Mouse (Mus musculus): Measurements from ENCODE around the gene Stk33.
A peak's percentile ranks its signal among the peaks of the same experiment; 100 is the strongest.

Gene Stk33

GRCm38 (mm10) chr7:109357877-109358276, 81.0 kb downstream of the Stk33 start:
- no peak for DNase-seq (ENCODE audit: low read depth)

DNA sequence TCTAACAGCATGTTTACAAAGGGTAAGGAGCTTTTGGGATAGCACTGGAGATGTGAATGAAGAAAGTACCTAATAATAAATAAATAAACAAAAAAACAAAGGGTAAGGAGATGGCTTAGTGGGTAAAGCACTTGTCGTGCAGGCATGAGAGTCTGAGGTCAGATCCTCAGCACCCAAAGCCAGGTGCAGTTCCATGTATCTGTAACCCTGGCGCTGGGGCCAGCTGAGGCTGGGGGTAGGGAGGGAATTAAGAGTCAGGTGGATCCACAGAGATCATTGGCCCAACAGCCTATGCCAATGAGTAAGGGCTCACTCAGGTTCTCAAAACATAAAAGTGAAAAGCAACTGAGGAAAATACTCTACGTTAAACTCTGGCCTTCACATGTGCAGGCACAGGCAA, 91.6 kb downstream of the Stk33 start:
- DNase-seq (ENCODE audit: low read depth), result no peak

DNA sequence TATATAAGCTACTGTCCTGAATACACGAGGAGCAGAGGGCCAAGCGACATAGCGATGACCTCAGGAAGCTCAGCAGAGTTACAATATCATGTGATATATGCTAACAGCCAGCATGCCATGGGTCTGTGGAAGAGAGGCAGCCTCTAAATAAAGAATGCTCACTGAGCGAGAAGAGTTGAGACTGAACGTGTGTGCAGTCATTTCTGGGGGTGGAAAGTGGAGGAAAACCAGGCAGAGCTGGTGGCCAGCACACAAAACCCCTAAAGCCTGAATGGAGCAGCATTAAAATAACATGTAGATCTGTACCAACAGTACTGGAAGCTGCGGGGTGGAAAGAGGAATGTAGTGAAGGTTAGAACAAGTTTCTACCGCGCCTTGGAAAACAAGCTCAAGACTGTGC, 107.2 kb downstream of the Stk33 start:
- no peak for DNase-seq (ENCODE audit: low read depth)

GRCm38 (mm10) chr7:109328772-109329171, 110.1 kb downstream of the Stk33 start:
- DNase-seq (ENCODE audit: low read depth), result no peak

DNA sequence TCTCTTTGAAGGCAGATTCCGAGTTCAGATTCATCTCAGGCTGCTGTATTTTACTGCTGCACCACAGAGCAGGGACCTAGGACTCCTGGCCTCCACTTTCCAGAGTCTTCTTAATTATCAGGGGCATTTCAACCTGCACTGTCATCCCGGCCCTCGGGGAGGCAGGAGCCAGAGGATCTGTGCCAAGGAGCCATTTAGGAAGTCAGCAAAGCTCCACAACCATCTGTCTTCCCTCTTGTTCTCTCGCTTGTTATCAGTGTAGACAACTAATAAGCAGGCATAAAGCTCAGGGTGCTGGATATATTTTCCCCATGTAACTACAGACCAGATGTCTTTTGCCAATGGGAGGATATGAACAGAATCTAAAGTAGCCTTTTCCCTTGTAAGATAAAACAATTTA, 112.1 kb downstream of the Stk33 start:
- no peak for DNase-seq (ENCODE audit: low read depth)

DNA sequence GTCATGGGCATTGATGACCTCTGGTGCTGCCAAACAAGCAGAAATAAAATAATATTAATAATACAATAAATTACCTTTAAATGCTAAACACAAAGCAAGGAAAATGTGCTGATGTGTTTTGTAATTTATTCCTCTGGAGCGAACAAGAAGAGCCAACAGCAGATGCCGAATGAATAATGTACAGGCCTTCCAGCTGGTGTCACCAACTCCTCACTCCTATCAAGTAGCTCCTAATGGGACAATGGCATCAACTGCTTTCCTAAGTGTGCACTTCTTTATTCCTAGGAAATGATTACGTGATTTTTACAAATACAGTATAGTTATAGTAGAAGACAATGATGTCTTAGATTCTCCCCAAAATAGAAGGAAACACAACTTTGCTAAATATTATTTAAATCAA, 113.2 kb downstream of the Stk33 start:
- no peak for DNase-seq (ENCODE audit: low read depth)

DNA sequence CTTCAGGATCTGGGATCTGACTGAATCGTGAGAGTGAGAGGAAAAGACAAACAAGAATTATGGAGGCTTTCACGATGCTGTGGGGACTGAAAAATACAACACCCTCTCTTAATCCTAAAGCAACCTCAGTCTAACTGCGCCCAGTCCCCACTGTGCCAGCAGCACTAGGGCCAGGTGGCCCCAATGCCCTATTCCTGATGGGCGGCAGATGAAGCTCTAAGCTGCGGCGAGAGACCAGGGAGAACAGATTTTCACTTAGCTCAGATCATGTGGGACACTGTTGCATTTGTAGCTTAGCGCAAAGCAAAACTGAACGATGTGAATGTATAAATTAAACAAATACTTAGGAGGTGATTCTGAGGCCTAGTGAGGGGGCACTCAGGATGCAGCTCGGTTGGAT, 113.7 kb downstream of the Stk33 start:
- DNase-seq (ENCODE audit: low read depth), result no peak

GRCm38 (mm10) chr7:109309506-109309905, 129.4 kb downstream of the Stk33 start:
- DNase-seq (ENCODE audit: low read depth), result no peak

DNA sequence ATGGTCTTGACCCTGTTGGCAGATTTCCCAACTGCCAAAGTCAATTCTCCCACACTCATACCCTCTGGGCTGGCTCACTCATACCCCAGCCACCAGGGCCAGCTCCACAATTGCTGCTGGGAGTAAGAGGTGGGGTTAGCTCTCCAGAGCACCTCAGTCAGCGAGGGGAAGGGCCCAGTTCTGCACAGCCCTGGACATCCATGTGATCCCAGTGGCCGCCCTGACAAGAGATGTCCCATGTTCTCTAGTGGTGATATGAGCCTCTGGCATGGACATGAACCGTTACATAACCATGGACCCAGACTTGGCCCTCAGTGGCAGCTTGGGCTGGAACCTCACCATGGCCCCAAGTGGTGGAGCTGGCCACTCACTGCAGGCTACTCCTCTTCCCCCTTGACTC, 143.1 kb downstream of the Stk33 start:
- no peak for DNase-seq (ENCODE audit: low read depth)

GRCm38 (mm10) chr7:109295351-109295750, 143.5 kb downstream of the Stk33 start:
- DNase-seq (ENCODE audit: low read depth), result no peak

DNA sequence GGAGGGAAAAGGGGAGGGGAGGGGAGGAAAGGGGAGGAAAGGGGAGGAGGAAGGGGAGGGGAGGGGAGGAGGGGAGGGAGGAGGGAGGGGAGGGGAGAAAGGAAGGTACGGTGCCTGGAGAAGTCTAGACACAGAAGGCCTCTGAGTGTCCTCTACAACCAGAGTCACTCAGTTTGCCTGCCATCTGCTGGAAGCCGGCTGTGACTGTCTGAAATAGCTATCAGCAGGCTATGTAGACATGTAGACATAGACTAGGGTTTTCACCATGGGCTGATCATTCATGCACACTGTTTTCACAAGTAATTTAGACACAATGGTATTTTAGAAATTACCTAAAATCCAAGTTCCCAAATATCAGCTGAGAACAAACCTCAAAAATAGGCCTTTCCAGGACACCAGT, 148.4 kb downstream of the Stk33 start:
- DNase-seq (ENCODE audit: low read depth), result no peak

DNA sequence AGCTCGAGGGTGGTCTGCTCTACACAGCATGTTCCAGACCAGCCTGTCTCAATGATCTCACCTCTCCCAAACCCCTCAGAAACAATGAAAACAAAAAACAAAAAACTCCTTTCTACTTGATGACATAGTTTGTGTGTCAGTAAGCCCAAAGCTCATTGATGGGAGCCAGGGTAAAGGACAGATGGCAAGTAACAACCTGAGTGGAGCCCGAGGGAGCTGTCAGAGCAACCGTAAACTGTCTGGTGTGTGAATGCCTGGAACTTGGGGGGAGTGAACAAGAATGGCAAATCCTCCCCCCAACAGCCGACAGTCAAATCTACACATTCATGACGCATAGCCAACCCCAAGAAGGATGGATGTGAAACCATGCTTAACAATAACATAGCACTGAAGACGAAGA, 149.8 kb downstream of the Stk33 start:
- no peak for DNase-seq (ENCODE audit: low read depth)

- no peak for DNase-seq (ENCODE audit: low read depth)
Observed at GRCm38 (mm10) chr7:109282106-109282505, 156.8 kb downstream of the Stk33 start.

- no peak for DNase-seq (ENCODE audit: low read depth)
Observed at GRCm38 (mm10) chr7:109276622-109277021, 162.3 kb downstream of the Stk33 start.

- DNase-seq (ENCODE audit: low read depth), result no peak
Observed at GRCm38 (mm10) chr7:109275901-109276300, 163.0 kb downstream of the Stk33 start.

- DNase-seq (ENCODE audit: low read depth), result no peak
Observed at GRCm38 (mm10) chr7:109275151-109275550, 163.7 kb downstream of the Stk33 start.

- DNase-seq (ENCODE audit: low read depth), result no peak
Observed at GRCm38 (mm10) chr7:109274289-109274688, 164.6 kb downstream of the Stk33 start.

- no peak for DNase-seq (ENCODE audit: low read depth)
Observed at GRCm38 (mm10) chr7:109269046-109269445, 169.8 kb downstream of the Stk33 start.

DNA sequence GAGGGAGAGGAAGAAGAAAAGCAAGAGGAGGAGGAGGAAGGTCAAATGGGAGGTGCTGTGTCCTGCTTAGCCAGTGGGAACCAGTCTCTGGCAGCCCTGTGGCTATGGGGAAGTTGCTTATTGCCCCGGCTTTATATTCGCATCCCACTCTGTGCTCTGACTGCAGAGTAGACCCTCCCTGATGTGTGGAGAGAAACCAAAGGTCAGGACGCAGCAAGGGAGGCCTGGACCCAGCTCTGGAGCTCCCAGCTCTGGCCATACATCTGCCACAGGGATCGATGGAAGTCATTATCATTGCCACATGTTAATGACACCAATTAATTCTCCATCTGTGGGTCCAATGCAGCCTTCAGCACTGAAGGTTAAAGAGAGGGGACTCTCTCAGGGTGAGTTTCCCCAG, 171.5 kb downstream of the Stk33 start:
- DNase-seq (ENCODE audit: low read depth), result no peak

DNA sequence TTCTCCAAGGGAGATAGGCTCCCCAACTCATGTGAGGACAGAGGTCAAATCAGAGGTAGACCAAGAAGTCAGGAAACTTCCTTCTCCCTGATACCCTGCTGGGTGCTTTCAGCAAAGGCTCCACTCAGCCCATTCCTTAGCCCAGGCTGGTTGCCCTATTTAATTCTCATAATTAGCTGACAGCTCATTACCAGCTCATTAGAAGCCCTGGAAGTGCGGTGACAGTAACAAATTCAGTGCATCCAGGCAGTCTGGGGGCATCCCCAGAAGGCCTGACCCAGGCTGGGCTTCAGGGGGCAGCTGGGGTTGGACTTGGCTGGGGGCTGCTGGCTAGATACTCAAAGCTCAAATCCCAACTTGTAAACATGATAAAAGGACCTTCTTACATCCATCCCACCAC, 172.7 kb downstream of the Stk33 start:
- DNase-seq (ENCODE audit: low read depth), result no peak

GRCm38 (mm10) chr7:109265606-109266005, 173.3 kb downstream of the Stk33 start:
- no peak for DNase-seq (ENCODE audit: low read depth)

DNA sequence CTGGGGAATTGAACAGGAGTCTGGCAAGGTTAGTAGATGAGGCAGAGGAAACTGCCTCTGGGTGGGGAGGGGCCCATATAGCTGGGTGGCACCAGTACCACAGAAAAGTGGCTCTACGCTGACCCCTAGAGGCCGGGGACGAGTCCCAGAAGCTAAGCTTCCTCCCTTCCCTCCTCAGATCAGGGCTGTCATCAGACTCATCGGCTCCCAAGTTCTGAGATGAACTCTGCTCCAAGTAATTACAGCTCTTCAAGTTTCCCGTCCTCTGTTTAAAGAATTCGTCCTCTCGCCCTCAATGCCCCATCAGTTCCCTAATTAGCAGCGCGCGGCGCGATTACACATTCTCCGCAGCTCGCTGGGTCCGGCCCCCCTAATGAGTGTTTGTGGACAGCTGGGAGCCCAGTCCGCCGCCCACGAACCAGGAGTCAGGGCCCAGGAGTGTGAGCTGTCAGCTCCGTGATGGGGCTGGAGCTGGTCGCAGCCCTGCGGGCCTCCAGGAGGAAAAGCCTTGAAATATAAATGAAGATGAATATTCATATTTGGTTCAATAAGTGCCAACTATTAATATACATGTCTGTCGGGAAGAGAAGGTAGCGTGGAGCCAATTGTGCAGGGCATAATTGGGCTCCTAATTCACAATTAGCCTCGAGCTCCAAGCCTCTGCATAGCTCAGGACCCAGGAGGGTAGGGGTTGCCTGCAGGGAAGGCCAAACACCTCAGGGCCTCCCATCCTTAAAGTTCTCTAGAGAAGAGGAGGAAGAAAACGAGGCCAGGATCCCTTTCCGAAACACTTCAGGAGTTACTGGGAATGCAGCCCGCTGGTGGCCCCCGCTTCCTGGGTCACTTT, 183.2 kb downstream of the Stk33 start:
- DNase-seq (ENCODE audit: low read depth), result peak; percentile 6

- no peak for DNase-seq (ENCODE audit: low read depth)
Observed at GRCm38 (mm10) chr7:109251418-109251817, 187.5 kb downstream of the Stk33 start.

DNA sequence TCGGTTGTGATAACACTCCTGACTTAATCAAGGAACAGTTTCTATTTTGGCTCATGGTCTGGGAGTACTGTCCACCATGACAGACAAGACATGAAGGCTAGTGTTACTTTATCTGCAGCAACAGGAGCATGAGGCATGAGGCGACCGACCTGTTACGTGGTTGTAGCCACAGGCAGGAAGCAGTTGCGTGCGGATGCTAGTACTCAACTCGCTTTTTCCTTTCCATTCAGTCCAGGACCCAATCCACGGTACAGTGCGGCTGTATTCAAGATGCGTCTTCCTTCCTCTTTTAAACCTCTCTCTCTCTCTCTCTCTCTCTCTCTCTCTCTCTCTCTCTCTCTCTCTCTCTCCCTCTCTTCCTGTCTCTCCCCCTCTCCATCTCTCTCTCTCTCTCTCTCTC, 194.1 kb downstream of the Stk33 start:
- no peak for DNase-seq (ENCODE audit: low read depth)

Measured in fibroblast of lung, adult 2 months (primary cell).